Mouse (Mus musculus) kidney, adult 2 months (tissue): ENCODE data around the gene Slc36a1. TPM values are rescaled to one million over a fixed set of nuclear protein-coding genes. Genes with fewer than 3 reads are reported as not detected.

ENCODE experiments used
- DNase-seq: peaks from one replicate; pipeline ENCODE4 v3.0.0; 2021
- H3K27ac ChIP-seq: fragments of 200-500 bp; 2 replicates; pipeline ENCODE4 v1.5.1; 2012; ENCODE audit warnings: low read depth, low read length, control low read depth, inconsistent platforms; ENCODE audit not compliant: insufficient read depth
- H3K27me3 ChIP-seq: fragments of 200-500 bp; replicated peaks from 2 replicates; pipeline ENCODE4 v1.6.1; 2012; ENCODE audit warnings: mild to moderate bottlenecking, moderate library complexity, low read length, inconsistent platforms; ENCODE audit not compliant: control insufficient read depth, insufficient read depth
- H3K36me3 ChIP-seq: fragments of 200-500 bp; 2 replicates; pipeline ENCODE4 v1.6.1; 2012; ENCODE audit warnings: mild to moderate bottlenecking, moderate library complexity, low read length, inconsistent platforms; ENCODE audit not compliant: control insufficient read depth, insufficient read depth
- H3K4me1 ChIP-seq: fragments of 200-500 bp; 2 replicates; pipeline ENCODE4 v1.6.1; 2011; ENCODE audit warnings: low read length; ENCODE audit not compliant: control insufficient read depth, insufficient read depth
- H3K4me3 ChIP-seq: fragments of 200-500 bp; 2 replicates; pipeline ENCODE4 v1.5.1; 2011; ENCODE audit warnings: mild to moderate bottlenecking, low read depth, low read length, control low read depth; ENCODE audit not compliant: insufficient read depth
- CTCF ChIP-seq: fragments of 200-500 bp; conservative IDR thresholded peaks from 2 replicates; pipeline ENCODE4 v1.5.1; 2011; ENCODE audit warnings: low read depth, mild to moderate bottlenecking, control low read depth, low read length, moderate library complexity, mixed read lengths; ENCODE audit not compliant: insufficient read depth, insufficient read length
- POLR2A ChIP-seq: fragments of 200-500 bp; IDR thresholded peaks from one replicate; pipeline ENCODE4 v1.6.1; 2011; ENCODE audit warnings: low read depth, low read length, control low read depth
- WGBS: fragments of 180-500 bp; shearing (Covaris S2); methylation state at CpG from one replicate; pipeline ENCODE4 v1.1.7; 2018; 5-methylcytosine and 5-hydroxymethylcytosine counted together
- polyA plus RNA-seq: library from polyadenylated mRNA; depleted of rRNA; stranded (reverse); fragments of >200 nt; gene quantifications from 2 replicates; pipeline ENCODE4 v1.2.3, GENCODE M21; 2012

Gene Slc36a1
- polyA plus RNA-seq, 1 experiment = 60.5 TPM

DNA sequence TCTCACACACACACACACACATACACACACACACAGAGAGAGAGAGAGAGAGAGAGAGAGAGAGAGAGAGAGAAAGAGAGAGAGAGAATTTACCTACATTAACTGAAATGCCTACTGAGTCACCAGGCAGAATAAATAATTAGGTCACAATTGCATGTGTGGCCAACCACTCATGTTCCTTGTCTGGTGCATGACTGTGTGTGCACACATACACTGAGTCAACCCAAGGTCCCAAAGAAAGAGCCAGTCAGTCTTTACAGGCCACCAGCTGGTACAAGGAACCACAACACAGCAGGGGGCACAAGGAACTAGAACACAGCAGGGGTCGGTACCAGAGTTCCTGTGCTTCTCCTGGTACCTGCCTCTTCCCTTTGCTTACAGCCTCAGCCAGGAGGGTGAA lies 32.7 kb downstream of the Slc36a1 start:
- Histone ChIP-seq H3K27ac (no peak overlapping the region), H3K27me3 (no peaks in the 10 kb centered on the region), H3K36me3 (0 out of 2 replicates have a peak, but pooled peaks cover 2% of the 10 kb centered on the region), H3K4me3 (no peak overlapping the region), H3K4me1 (no peaks in the 10 kb centered on the region)
- DNase-seq = no peak
- 47% methylated on average over 1 of the region's 1 CpGs for WGBS
- no peak for TF ChIP-seq CTCF
- TF ChIP-seq POLR2A = no peak

DNA sequence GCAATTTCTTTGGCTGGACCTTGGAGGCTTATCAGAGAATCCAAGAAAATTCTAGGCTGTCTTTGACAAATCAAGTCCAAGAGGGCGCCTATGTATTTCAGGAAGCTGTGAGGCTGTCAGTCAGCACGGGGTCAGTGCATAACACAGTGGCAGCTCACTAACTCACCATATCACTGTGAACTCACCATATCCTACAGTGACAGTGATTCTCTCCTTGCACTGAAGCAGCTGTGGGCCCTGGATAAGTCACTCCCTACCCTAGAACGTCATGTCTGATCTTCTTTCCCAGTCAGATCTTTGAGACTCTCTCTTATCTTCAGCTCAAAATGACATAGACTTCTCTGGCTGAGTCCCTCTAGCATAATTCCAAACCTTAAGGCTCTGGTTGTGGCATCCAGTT lies 35.3 kb downstream of the Slc36a1 start:
- no peak for DNase-seq
- Histone ChIP-seq H3K4me1 (no peaks in the 10 kb centered on the region), H3K4me3 (no peak overlapping the region), H3K27ac (no peak overlapping the region), H3K36me3 (no peaks in the 10 kb centered on the region), H3K27me3 (no peaks in the 10 kb centered on the region)
- TF ChIP-seq CTCF (no peak), POLR2A (no peak)
- 74% methylated on average over 3 of the region's 3 CpGs for WGBS

GRCm38 (mm10) chr11:55240556-55240955 lies 36.4 kb downstream of the Slc36a1 start:
- peak; percentile 86 for DNase-seq
- Histone ChIP-seq H3K36me3 (no peaks in the 10 kb centered on the region), H3K27ac (no peak overlapping the region), H3K27me3 (no peaks in the 10 kb centered on the region), H3K4me1 (no peaks in the 10 kb centered on the region), H3K4me3 (no peak overlapping the region)
- 54% methylated on average over 7 of the region's 7 CpGs for WGBS
- TF ChIP-seq POLR2A (no peak), CTCF (peak; percentile 70)

DNA sequence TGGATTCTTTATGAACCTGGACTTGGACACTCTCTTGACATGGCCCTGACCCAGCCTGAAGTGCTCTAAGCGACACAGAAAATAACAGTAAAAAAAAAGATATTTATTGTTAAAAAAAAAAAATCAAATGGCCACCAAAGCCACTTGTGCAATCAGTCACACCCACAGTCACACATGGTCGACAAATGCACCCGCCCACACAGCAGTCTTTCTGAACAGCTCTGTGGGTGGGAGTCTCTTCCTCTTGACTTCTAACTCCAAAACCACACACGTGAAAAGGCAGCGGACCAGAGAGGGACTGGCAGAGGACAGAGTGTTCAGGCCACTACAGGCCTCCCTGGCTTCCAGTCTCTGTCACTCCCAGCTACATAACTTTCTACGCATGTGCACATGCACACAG lies 46.4 kb downstream of the Slc36a1 start:
- TF ChIP-seq CTCF = no peak
- no peak for TF ChIP-seq POLR2A
- Histone ChIP-seq H3K27me3 (no peaks in the 10 kb centered on the region), H3K27ac (no peak overlapping the region), H3K36me3 (no peaks in the 10 kb centered on the region), H3K4me1 (no peaks in the 10 kb centered on the region), H3K4me3 (no peak overlapping the region)
- 44% methylated on average over 6 of the region's 6 CpGs for WGBS
- no peak for DNase-seq

GRCm38 (mm10) chr11:55253391-55253790 lies 49.2 kb downstream of the Slc36a1 start:
- peak; percentile 92 for DNase-seq
- TF ChIP-seq CTCF (no peak), POLR2A (no peak)
- no peak overlapping the region for H3K27ac ChIP-seq
- no peaks in the 10 kb centered on the region for H3K27me3 ChIP-seq
- no peaks in the 10 kb centered on the region for H3K4me1 ChIP-seq
- peak overlapping the region; percentile 9; the same call in 1 of the 2 replicates for H3K4me3 ChIP-seq
- no peaks in the 10 kb centered on the region for H3K36me3 ChIP-seq
- WGBS = 52% methylated on average over 9 of the region's 9 CpGs

DNA sequence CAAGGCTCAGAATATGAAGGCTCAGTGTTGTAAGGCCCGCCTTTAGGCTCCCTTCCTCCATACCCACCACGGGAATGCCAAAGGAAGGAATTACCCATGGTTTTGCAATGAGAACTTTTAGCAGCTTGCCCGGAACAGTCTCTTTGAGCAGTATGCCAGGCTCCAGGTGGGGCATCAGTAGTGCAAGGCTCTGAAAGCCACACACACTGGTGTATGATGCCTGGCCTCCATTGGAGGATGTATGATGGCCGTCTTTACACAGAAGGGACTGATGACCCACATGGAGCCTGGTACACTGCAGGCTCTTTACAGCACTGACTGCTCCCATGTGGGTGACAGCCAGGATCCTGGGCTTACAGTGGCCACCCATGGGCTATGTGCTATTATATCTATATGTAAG lies 57.0 kb downstream of the Slc36a1 start:
- Histone ChIP-seq H3K27ac (no peak overlapping the region), H3K4me3 (no peak overlapping the region), H3K4me1 (no peaks in the 10 kb centered on the region), H3K36me3 (no peaks in the 10 kb centered on the region), H3K27me3 (no peaks in the 10 kb centered on the region)
- DNase-seq = no peak
- TF ChIP-seq CTCF = no peak
- no peak for TF ChIP-seq POLR2A
- WGBS = 87% methylated on average over 4 of the region's 4 CpGs

DNA sequence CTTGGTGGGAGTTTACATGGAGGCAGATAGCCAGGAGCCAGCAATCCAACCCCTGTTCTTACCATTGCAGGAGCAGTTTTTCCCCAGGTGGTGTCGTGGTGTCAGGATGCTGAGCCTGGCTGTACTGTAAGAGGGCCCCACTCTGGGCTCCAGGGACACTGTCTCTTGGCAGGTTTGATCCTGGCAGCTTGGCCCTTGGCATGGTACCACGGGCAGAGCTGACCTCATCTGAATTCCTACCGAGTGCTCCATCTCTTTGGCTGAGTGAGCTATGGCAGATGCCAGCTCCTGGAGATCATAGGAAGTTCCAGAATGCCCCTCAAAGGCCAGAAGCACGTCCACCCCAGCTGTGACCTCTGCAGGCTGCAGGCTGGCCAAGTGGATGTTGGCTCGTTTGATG lies 57.9 kb downstream of the Slc36a1 start:
- Histone ChIP-seq H3K27me3 (no peaks in the 10 kb centered on the region), H3K4me1 (no peaks in the 10 kb centered on the region), H3K4me3 (no peak overlapping the region), H3K36me3 (no peaks in the 10 kb centered on the region), H3K27ac (no peak overlapping the region)
- DNase-seq = no peak
- TF ChIP-seq POLR2A = no peak
- no peak for TF ChIP-seq CTCF
- WGBS = 53% methylated on average over 5 of the region's 5 CpGs

GRCm38 (mm10) chr11:55264318-55264717 lies 60.2 kb downstream of the Slc36a1 start:
- no peak overlapping the region for H3K4me3 ChIP-seq
- 90% methylated on average over 2 of the region's 2 CpGs for WGBS
- H3K36me3 ChIP-seq = no peaks in the 10 kb centered on the region
- no peaks in the 10 kb centered on the region for H3K27me3 ChIP-seq
- no peak overlapping the region for H3K27ac ChIP-seq
- no peaks in the 10 kb centered on the region for H3K4me1 ChIP-seq
- TF ChIP-seq CTCF = no peak
- no peak for TF ChIP-seq POLR2A
- DNase-seq = no peak
